In genomic region chr2:181680716-181681117, GRCm38 (mm10) we compare ENCODE assay signal across 8 mouse cellular contexts. TPM values are rescaled to one million over a fixed set of nuclear protein-coding genes. Genes with fewer than 3 reads are reported as not detected.
DNase-seq lines count a peak whose midpoint lies in the region; ATAC-seq and TF ChIP-seq lines count a peak whose summit lies in the region.

No protein-coding gene starts in this region.

- no peak for TF ChIP-seq POLR2A in thymus, adult 2 months (IDR thresholded peaks at IDR 0.05; ENCODE audit: control insufficient read depth, extremely low read depth, insufficient read depth, low read length, poor library complexity)

- peak overlapping the region; percentile 73 for H3K9ac ChIP-seq in liver, postnatal 0 days (replicated peaks)

- peak overlapping the region; percentile 63 for H3K4me3 ChIP-seq in thymus, adult 2 months (ENCODE audit: control insufficient read depth, insufficient read depth, low read length)
- peak overlapping the region; percentile 65 for H3K4me3 ChIP-seq in hindbrain, embryonic 10.5 days
- H3K4me3 ChIP-seq in liver, postnatal 0 days (ENCODE audit: low read depth, low read length) = peak overlapping the region; percentile 68

- peak; percentile 6; the same call in 1 of the 2 replicates for ATAC-seq in liver, postnatal 0 days

- 19% methylated on average over 7 of the region's 7 CpGs for WGBS in thymus, adult 2 months
- 23% methylated on average over 7 of the region's 7 CpGs for WGBS in hindbrain, embryonic 10.5 days
- WGBS in liver, postnatal 0 days (ENCODE audit: insufficient replicate concordance) = 18% methylated on average over 7 of the region's 7 CpGs

- H3K9me3 ChIP-seq in hindbrain, embryonic 10.5 days = no peaks in the 10 kb centered on the region
- no peaks in the 10 kb centered on the region for H3K9me3 ChIP-seq in liver, postnatal 0 days (ENCODE audit: low read length)

- H3K27ac ChIP-seq in thymus, adult 2 months (ENCODE audit: control insufficient read depth, insufficient read depth, low read length) = no peak overlapping the region
- H3K27ac ChIP-seq in hindbrain, embryonic 10.5 days = peak overlapping the region; percentile 91
- no peak overlapping the region for H3K27ac ChIP-seq in liver, postnatal 0 days (ENCODE audit: low read depth)

- no peak for TF ChIP-seq EP300 in liver, postnatal 0 days (IDR thresholded peaks at IDR 0.05; ENCODE audit: low read depth)

- DNase-seq in embryo, embryonic 11 days = peak; percentile 29
- no peak for DNase-seq in embryo, embryonic 9.5 days (ENCODE audit: extremely low spot score)
- DNase-seq in thymus, adult 2 months = no peak
- no peak for DNase-seq in thymus, postnatal 14 days
- no peak for DNase-seq in hindbrain, embryonic 10.5 days (ENCODE audit: low spot score)
- no peak for DNase-seq in liver, postnatal 0 days
- DNase-seq in frontal cortex, postnatal 36 days (ENCODE audit: low spot score in 2 of 2) = no peak
- DNase-seq in spleen, postnatal 36 days (ENCODE audit: low spot score in 2 of 2) = no peak

- H3K27me3 ChIP-seq in thymus, adult 2 months (ENCODE audit: control insufficient read depth, insufficient read depth, low read length) = no peaks in the 10 kb centered on the region
- H3K27me3 ChIP-seq in hindbrain, embryonic 10.5 days (ENCODE audit: insufficient read depth, poor library complexity, severe bottlenecking) = 0 out of 2 replicates have a peak, but pooled peaks cover 6% of the 10 kb centered on the region
- no peaks in the 10 kb centered on the region for H3K27me3 ChIP-seq in liver, postnatal 0 days (ENCODE audit: insufficient read depth, low read length)

- no peak for TF ChIP-seq CTCF in thymus, adult 2 months (IDR thresholded peaks at IDR 0.05; ENCODE audit: borderline replicate concordance, control insufficient read depth, extremely low read depth, insufficient read depth, low read length, poor library complexity)
- no peak for TF ChIP-seq CTCF in liver, postnatal 0 days (IDR thresholded peaks at IDR 0.05; ENCODE audit: low read depth)

- no peaks in the 10 kb centered on the region for H3K36me3 ChIP-seq in thymus, adult 2 months (ENCODE audit: control insufficient read depth, insufficient read depth, low read length)
- H3K36me3 ChIP-seq in hindbrain, embryonic 10.5 days = peaks cover 11% of the 10 kb centered on the region
- no peaks in the 10 kb centered on the region for H3K36me3 ChIP-seq in liver, postnatal 0 days (replicated peaks; ENCODE audit: insufficient read depth, low read length)

- peak overlapping the region; percentile 97 for H3K4me2 ChIP-seq in liver, postnatal 0 days (ENCODE audit: low read depth, low read length)

- H3K4me1 ChIP-seq in thymus, adult 2 months (replicated peaks; ENCODE audit: control insufficient read depth, insufficient read depth, low read length) = peaks cover 13% of the 10 kb centered on the region
- H3K4me1 ChIP-seq in hindbrain, embryonic 10.5 days (replicated peaks) = peaks cover 41% of the 10 kb centered on the region
- peaks cover 11% of the 10 kb centered on the region for H3K4me1 ChIP-seq in liver, postnatal 0 days (ENCODE audit: insufficient read depth)

RNA-seq across cellular contexts. Expression of gene Tcea2, which starts 0.6 kb away (rescaled TPM):
- polyA plus RNA-seq in thymus, adult 2 months (2012; rRNA removed) = 9.0 and 13.8 TPM in 2 replicates
- 14.4 and 17.7 TPM in 2 replicates for polyA plus RNA-seq in hindbrain, embryonic 10.5 days (2016; fragmentation: Nextera tagmentation; extraction: Ambion mirVana)
- polyA plus RNA-seq in liver, postnatal 0 days (2015; fragmentation: Nextera tagmentation; extraction: Ambion mirVana) = 3.8 and 4.4 TPM in 2 replicates

RNA-seq across cellular contexts. Expression of gene Sox18, which starts 9.3 kb away (rescaled TPM):
- polyA plus RNA-seq in thymus, adult 2 months (2012; rRNA removed) = 21.7 and 21.8 TPM in 2 replicates
- 21.4 and 21.7 TPM in 2 replicates for polyA plus RNA-seq in hindbrain, embryonic 10.5 days (2016; fragmentation: Nextera tagmentation; extraction: Ambion mirVana)
- 11.4 and 12.2 TPM in 2 replicates for polyA plus RNA-seq in liver, postnatal 0 days (2015; fragmentation: Nextera tagmentation; extraction: Ambion mirVana)

RNA-seq across cellular contexts. Expression of gene Rgs19, which starts 13.1 kb away (rescaled TPM):
- 255 and 260 TPM in 2 replicates for polyA plus RNA-seq in thymus, adult 2 months (2012; rRNA removed)
- 69.1 and 79.2 TPM in 2 replicates for polyA plus RNA-seq in hindbrain, embryonic 10.5 days (2016; fragmentation: Nextera tagmentation; extraction: Ambion mirVana)
- 18.6 and 20.5 TPM in 2 replicates for polyA plus RNA-seq in liver, postnatal 0 days (2015; fragmentation: Nextera tagmentation; extraction: Ambion mirVana)

RNA-seq across cellular contexts. Expression of gene Lkaaear1, which starts 17.5 kb away (rescaled TPM):
- not detected in 2 replicates for polyA plus RNA-seq in thymus, adult 2 months (2012; rRNA removed)
- not detected in 2 replicates for polyA plus RNA-seq in hindbrain, embryonic 10.5 days (2016; fragmentation: Nextera tagmentation; extraction: Ambion mirVana)
- not detected in 2 replicates for polyA plus RNA-seq in liver, postnatal 0 days (2015; fragmentation: Nextera tagmentation; extraction: Ambion mirVana)

RNA-seq across cellular contexts. Expression of gene Gm29797, which starts 23.9 kb away (rescaled TPM):
- 0.57 and 1.0 TPM in 2 replicates for polyA plus RNA-seq in thymus, adult 2 months (2012; rRNA removed)
- not detected in 2 replicates for polyA plus RNA-seq in hindbrain, embryonic 10.5 days (2016; fragmentation: Nextera tagmentation; extraction: Ambion mirVana)
- not detected in 2 replicates for polyA plus RNA-seq in liver, postnatal 0 days (2015; fragmentation: Nextera tagmentation; extraction: Ambion mirVana)
